Mouse (Mus musculus): Measurements from ENCODE around the gene Theg. TPM values are rescaled to one million over a fixed set of nuclear protein-coding genes. Genes with fewer than 3 reads are reported as not detected.

Gene Theg
- polyA plus RNA-seq, 1 experiment from 2014 or later = not detected

GRCm38 (mm10) chr10:79534426-79534825, 52.7 kb downstream of the Theg start:
- H3K4me3 ChIP-seq (ENCODE audit: low read depth, low read length) = no peak overlapping the region
- no peak overlapping the region for H3K4me2 ChIP-seq
- no peak for ATAC-seq (replicated peaks; ENCODE audit: low FRiP score)
- no peak overlapping the region for H3K27ac ChIP-seq (ENCODE audit: low read depth, low read length)
- H3K27me3 ChIP-seq (replicated peaks; ENCODE audit: control insufficient read depth, insufficient read depth, low read length) = no peaks in the 10 kb centered on the region
- H3K9me3 ChIP-seq (ENCODE audit: control insufficient read depth, low read length) = no peaks in the 10 kb centered on the region
- no peak for DNase-seq (ENCODE audit: low spot score)
- 84% methylated on average over 2 of the region's 2 CpGs for WGBS
- no peak overlapping the region for H3K9ac ChIP-seq (ENCODE audit: low read depth, low read length)
- peaks cover 2% of the 10 kb centered on the region for H3K36me3 ChIP-seq (ENCODE audit: control insufficient read depth, insufficient read depth, low read length)
- H3K4me1 ChIP-seq (replicated peaks; ENCODE audit: control insufficient read depth, insufficient read depth, low read length) = peaks cover 14% of the 10 kb centered on the region

GRCm38 (mm10) chr10:79533126-79533911, 53.8 kb downstream of the Theg start, which contains the start of gene Plpp2:
Gene Plpp2, minus strand, starts transcription at chr10:79533796.
- peak within 1 kb of the TSS; percentile 71 for H3K9ac ChIP-seq (ENCODE audit: low read depth, low read length)
- ATAC-seq (replicated peaks; ENCODE audit: low FRiP score) (peak; percentile 84), DNase-seq (ENCODE audit: low spot score) (peak; percentile 87)
- peak within 1 kb of the TSS; percentile 73 for H3K4me3 ChIP-seq (ENCODE audit: low read depth, low read length)
- H3K4me2 ChIP-seq = peak within 1 kb of the TSS; percentile 84
- peaks cover 4% of the 10 kb centered on the region; the same call in 1 of the 2 replicates for H3K36me3 ChIP-seq (ENCODE audit: control insufficient read depth, insufficient read depth, low read length)
- H3K9me3 ChIP-seq (ENCODE audit: control insufficient read depth, low read length) = no peaks in the 10 kb centered on the region
- H3K27me3 ChIP-seq (replicated peaks; ENCODE audit: control insufficient read depth, insufficient read depth, low read length) = no peaks in the 10 kb centered on the region
- peak within 1 kb of the TSS; percentile 52 for H3K27ac ChIP-seq (ENCODE audit: low read depth, low read length)
- under 1% methylated on average over 52 of the region's 52 CpGs for WGBS
- peaks cover 14% of the 10 kb centered on the region for H3K4me1 ChIP-seq (replicated peaks; ENCODE audit: control insufficient read depth, insufficient read depth, low read length)

DNA sequence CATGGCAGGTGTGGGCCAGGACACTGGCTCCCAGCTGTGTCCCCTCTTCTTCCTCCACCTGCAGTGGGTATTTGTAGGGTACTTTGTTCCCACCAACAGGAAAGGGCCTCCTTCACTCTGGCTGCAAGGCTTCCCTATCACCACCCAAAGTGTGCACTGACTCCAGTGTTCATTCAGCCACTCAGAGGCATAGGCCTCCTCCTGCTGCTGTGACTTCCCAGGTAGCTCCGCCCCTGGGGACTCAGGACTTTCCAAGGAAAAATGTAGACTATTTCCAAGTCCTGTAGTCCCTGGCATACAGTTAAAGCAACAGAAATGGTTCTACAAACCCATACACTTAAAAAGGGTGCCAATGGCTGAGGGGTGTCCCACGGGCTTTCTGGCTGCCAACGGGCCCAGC, 54.5 kb downstream of the Theg start:
- Histone ChIP-seq H3K4me2 (peak overlapping the region; percentile 84), H3K27me3 (replicated peaks; ENCODE audit: control insufficient read depth, insufficient read depth, low read length) (no peaks in the 10 kb centered on the region), H3K4me3 (ENCODE audit: low read depth, low read length) (peak overlapping the region; percentile 73), H3K9me3 (ENCODE audit: control insufficient read depth, low read length) (no peaks in the 10 kb centered on the region), H3K27ac (ENCODE audit: low read depth, low read length) (0 out of 2 replicates have a peak overlapping the region, but pooled peaks have one; percentile 30), H3K9ac (ENCODE audit: low read depth, low read length) (peak overlapping the region; percentile 71), H3K4me1 (replicated peaks; ENCODE audit: control insufficient read depth, insufficient read depth, low read length) (peaks cover 14% of the 10 kb centered on the region), H3K36me3 (ENCODE audit: control insufficient read depth, insufficient read depth, low read length) (peaks cover 4% of the 10 kb centered on the region; the same call in 1 of the 2 replicates)
- WGBS = 32% methylated on average over 3 of the region's 3 CpGs
- peak; percentile 32 for DNase-seq (ENCODE audit: low spot score)
- ATAC-seq (replicated peaks; ENCODE audit: low FRiP score) = no peak

DNA sequence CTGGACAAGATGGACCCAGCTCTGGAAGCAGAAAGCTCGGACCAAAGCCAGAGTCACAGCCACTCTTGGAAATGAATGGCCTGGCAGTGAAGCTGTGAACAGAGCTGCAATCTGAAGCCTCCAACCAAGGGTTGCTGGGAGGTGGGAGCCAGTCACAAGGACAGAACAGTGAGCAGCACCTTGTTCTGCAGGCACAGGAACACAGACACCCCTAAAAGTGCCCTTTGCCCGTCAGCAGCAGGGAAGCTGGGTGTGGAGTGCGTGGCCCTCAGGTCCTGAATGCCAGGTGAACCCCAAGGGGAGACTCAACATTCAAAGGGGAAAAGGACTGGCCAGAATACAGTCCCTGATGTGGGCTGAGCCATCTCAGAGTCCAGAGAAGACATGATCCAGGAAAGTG, 55.5 kb downstream of the Theg start:
- Histone ChIP-seq H3K4me2 (no peak overlapping the region), H3K9ac (ENCODE audit: low read depth, low read length) (no peak overlapping the region), H3K36me3 (ENCODE audit: control insufficient read depth, insufficient read depth, low read length) (peaks cover 4% of the 10 kb centered on the region; the same call in 1 of the 2 replicates), H3K27me3 (replicated peaks; ENCODE audit: control insufficient read depth, insufficient read depth, low read length) (no peaks in the 10 kb centered on the region), H3K27ac (ENCODE audit: low read depth, low read length) (no peak overlapping the region), H3K4me3 (ENCODE audit: low read depth, low read length) (no peak overlapping the region), H3K9me3 (ENCODE audit: control insufficient read depth, low read length) (no peaks in the 10 kb centered on the region), H3K4me1 (replicated peaks; ENCODE audit: control insufficient read depth, insufficient read depth, low read length) (peaks cover 14% of the 10 kb centered on the region)
- DNase-seq (ENCODE audit: low spot score) = peak; percentile 28
- no peak for ATAC-seq (replicated peaks; ENCODE audit: low FRiP score)
- WGBS = 89% methylated on average over 3 of the region's 3 CpGs

DNA sequence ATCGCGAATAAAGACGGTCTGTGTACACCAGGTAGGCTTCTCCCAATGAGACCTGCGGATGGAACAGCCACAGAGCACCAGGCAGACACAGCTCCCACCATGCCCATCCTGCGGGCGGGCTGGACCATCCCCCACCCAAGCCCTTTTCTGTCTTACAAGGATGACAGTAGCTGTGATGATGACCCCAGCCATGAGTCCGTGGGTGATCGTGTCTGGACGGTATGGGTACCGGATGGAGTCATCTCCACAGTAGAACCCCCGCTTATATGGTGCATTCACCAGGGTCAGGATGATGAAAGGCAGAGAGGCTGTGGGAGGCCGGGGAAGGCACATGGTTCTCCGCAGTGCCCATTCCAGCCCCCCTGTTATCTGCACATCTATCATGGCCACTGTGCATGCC, 56.4 kb downstream of the Theg start:
- no peak for DNase-seq (ENCODE audit: low spot score)

GRCm38 (mm10) chr10:79530241-79530640, 56.9 kb downstream of the Theg start:
- ATAC-seq (replicated peaks; ENCODE audit: low FRiP score) (no peak), DNase-seq (ENCODE audit: low spot score) (peak; percentile 23)
- Histone ChIP-seq H3K4me2 (no peak overlapping the region), H3K4me1 (replicated peaks; ENCODE audit: control insufficient read depth, insufficient read depth, low read length) (peaks cover 14% of the 10 kb centered on the region), H3K4me3 (ENCODE audit: low read depth, low read length) (no peak overlapping the region), H3K9ac (ENCODE audit: low read depth, low read length) (no peak overlapping the region), H3K9me3 (ENCODE audit: control insufficient read depth, low read length) (no peaks in the 10 kb centered on the region), H3K27ac (ENCODE audit: low read depth, low read length) (no peak overlapping the region), H3K36me3 (ENCODE audit: control insufficient read depth, insufficient read depth, low read length) (peaks cover 4% of the 10 kb centered on the region; the same call in 1 of the 2 replicates), H3K27me3 (replicated peaks; ENCODE audit: control insufficient read depth, insufficient read depth, low read length) (no peaks in the 10 kb centered on the region)
- WGBS = 73% methylated on average over 8 of the region's 8 CpGs

More for the DNA sequence above, 56.4 kb downstream of the Theg start:
- Histone ChIP-seq H3K27ac (ENCODE audit: low read depth, low read length) (no peak overlapping the region), H3K4me3 (ENCODE audit: low read depth, low read length) (no peak overlapping the region), H3K9ac (ENCODE audit: low read depth, low read length) (no peak overlapping the region), H3K27me3 (replicated peaks; ENCODE audit: control insufficient read depth, insufficient read depth, low read length) (no peaks in the 10 kb centered on the region), H3K4me1 (replicated peaks; ENCODE audit: control insufficient read depth, insufficient read depth, low read length) (peaks cover 14% of the 10 kb centered on the region), H3K4me2 (no peak overlapping the region), H3K36me3 (ENCODE audit: control insufficient read depth, insufficient read depth, low read length) (peaks cover 4% of the 10 kb centered on the region; the same call in 1 of the 2 replicates), H3K9me3 (ENCODE audit: control insufficient read depth, low read length) (no peaks in the 10 kb centered on the region)
- ATAC-seq (replicated peaks; ENCODE audit: low FRiP score) = no peak
- 92% methylated on average over 13 of the region's 13 CpGs for WGBS

DNA sequence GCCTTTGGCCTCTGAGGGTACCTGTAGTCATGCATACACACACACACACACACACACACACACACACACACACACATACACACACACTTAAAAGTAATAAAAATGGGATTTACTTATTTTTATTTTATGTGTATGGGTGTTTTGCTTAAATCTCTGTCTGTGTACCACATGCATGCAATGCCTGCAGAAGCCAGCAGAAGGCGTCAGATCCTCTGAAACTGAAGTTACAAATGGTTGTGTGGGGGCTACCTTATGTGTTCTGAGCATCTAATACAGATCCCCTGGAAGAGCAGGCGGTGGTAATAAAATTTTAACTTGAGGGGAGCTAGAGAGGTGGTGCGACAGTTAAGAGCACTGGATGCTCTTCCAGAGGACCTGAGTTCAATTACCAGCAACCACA, 59.0 kb downstream of the Theg start:
- Histone ChIP-seq H3K4me2 (no peak overlapping the region), H3K9me3 (ENCODE audit: control insufficient read depth, low read length) (no peaks in the 10 kb centered on the region), H3K27me3 (replicated peaks; ENCODE audit: control insufficient read depth, insufficient read depth, low read length) (no peaks in the 10 kb centered on the region), H3K4me1 (replicated peaks; ENCODE audit: control insufficient read depth, insufficient read depth, low read length) (peaks cover 8% of the 10 kb centered on the region; the same call in 1 of the 2 replicates), H3K27ac (ENCODE audit: low read depth, low read length) (no peak overlapping the region), H3K9ac (ENCODE audit: low read depth, low read length) (no peak overlapping the region), H3K4me3 (ENCODE audit: low read depth, low read length) (no peak overlapping the region), H3K36me3 (ENCODE audit: control insufficient read depth, insufficient read depth, low read length) (peaks cover 4% of the 10 kb centered on the region; the same call in 1 of the 2 replicates)
- no peak for ATAC-seq (replicated peaks; ENCODE audit: low FRiP score)
- WGBS = 70% methylated on average over 3 of the region's 3 CpGs
- no peak for DNase-seq (ENCODE audit: low spot score)

- Histone ChIP-seq H3K27ac (ENCODE audit: low read depth, low read length) (no peak overlapping the region), H3K4me3 (ENCODE audit: low read depth, low read length) (no peak overlapping the region), H3K27me3 (replicated peaks; ENCODE audit: control insufficient read depth, insufficient read depth, low read length) (no peaks in the 10 kb centered on the region), H3K9me3 (ENCODE audit: control insufficient read depth, low read length) (no peaks in the 10 kb centered on the region), H3K4me1 (replicated peaks; ENCODE audit: control insufficient read depth, insufficient read depth, low read length) (0 out of 2 replicates have a peak, but pooled peaks cover 4% of the 10 kb centered on the region), H3K9ac (ENCODE audit: low read depth, low read length) (no peak overlapping the region), H3K36me3 (ENCODE audit: control insufficient read depth, insufficient read depth, low read length) (peaks cover 4% of the 10 kb centered on the region; the same call in 1 of the 2 replicates), H3K4me2 (no peak overlapping the region)
- 83% methylated on average over 6 of the region's 6 CpGs for WGBS
- ATAC-seq (replicated peaks; ENCODE audit: low FRiP score) (no peak), DNase-seq (ENCODE audit: low spot score) (no peak)
Observed at GRCm38 (mm10) chr10:79527453-79527845, 59.7 kb downstream of the Theg start.
